Mouse (Mus musculus) G1E (cell line): Measurements from ENCODE around the gene Amhr2. TPM values are rescaled to one million over a fixed set of nuclear protein-coding genes. Genes with fewer than 3 reads are reported as not detected.

Experiments
- ATAC-seq: 2 replicates; pipeline ENCODE4 v1.8.0; 2016; ENCODE audit warnings: mild to moderate bottlenecking; ENCODE audit not compliant: insufficient number of reproducible peaks, poor library complexity, low FRiP score, severe bottlenecking; ENCODE audit errors: extremely low read depth
- DNase-seq: peaks from one replicate; pipeline ENCODE4 v3.0.0; 2012; ENCODE audit warnings: low spot score
- H3K27me3 ChIP-seq: 2 replicates; pipeline ENCODE4 v1.6.1; 2012; ENCODE audit warnings: mild to moderate bottlenecking, low read length, inconsistent platforms; ENCODE audit not compliant: insufficient read depth
- H3K36me3 ChIP-seq: replicated peaks from 2 replicates; pipeline ENCODE3; 2012; ENCODE audit warnings: mild to moderate bottlenecking, inconsistent platforms
- H3K4me1 ChIP-seq: 2 replicates; pipeline ENCODE4 v1.6.1; 2012; ENCODE audit warnings: low read depth, low read length, inconsistent platforms, mixed read lengths; ENCODE audit not compliant: insufficient read depth
- H3K4me3 ChIP-seq: 2 replicates; pipeline ENCODE4 v1.5.1; 2012; ENCODE audit warnings: low read depth, mild to moderate bottlenecking, inconsistent platforms, low read length, moderate library complexity, mixed read lengths
- H3K9me3 ChIP-seq: replicated peaks from 2 replicates; pipeline ENCODE4 v1.6.1; 2012; ENCODE audit warnings: inconsistent platforms
- CTCF ChIP-seq: IDR thresholded peaks from 2 replicates; pipeline ENCODE4 v1.5.1; 2012; ENCODE audit warnings: low read depth, low read length, inconsistent platforms, mixed read lengths
- GATA1 ChIP-seq: IDR thresholded peaks from 2 replicates; pipeline ENCODE4 v1.6.1; 2012; ENCODE audit warnings: borderline replicate concordance, low read length, inconsistent platforms, mixed read lengths
- GATA2 ChIP-seq: IDR thresholded peaks from 2 replicates; pipeline ENCODE4 v1.6.1; 2012; ENCODE audit warnings: low read depth, low read length, inconsistent platforms, borderline replicate concordance
- POLR2AphosphoS5 ChIP-seq: IDR thresholded peaks from 2 replicates; pipeline ENCODE4 v1.6.1; 2012; ENCODE audit warnings: low read depth, low read length, inconsistent platforms; ENCODE audit not compliant: insufficient replicate concordance
- TAL1 ChIP-seq: conservative IDR thresholded peaks from 2 replicates; pipeline ENCODE4 v1.6.1; 2012; ENCODE audit warnings: low read depth, low read length, inconsistent platforms, mixed read lengths
- polyA plus RNA-seq: library from polyadenylated mRNA; stranded (reverse); fragments of >175 nt; gene quantifications from 2 replicates; pipeline ENCODE4 v1.2.3, GENCODE M21; 2012
- total RNA-seq, 2 experiments: library from RNA; stranded (forward) in 1 of 2; stranded (reverse) in 1 of 2; fragments of 200-1000 nt in 1 of 2; fragments of >200 nt in 1 of 2; fragmentation: Nextera tagmentation in 1 of 2; gene quantifications; 2 replicates each; pipeline ENCODE4 v1.2.3; 2014 to 2017

Amhr2 gene
- total and polyA plus RNA-seq, 3 experiments, result not detected

- no peak for TF ChIP-seq TAL1
- no peak for TF ChIP-seq GATA1
- no peak for TF ChIP-seq GATA2
- no peak for TF ChIP-seq CTCF
- no peak for TF ChIP-seq POLR2AphosphoS5
- Histone ChIP-seq H3K36me3 (peaks cover 65% of the 10 kb centered on the region), H3K4me3 (no peak overlapping the region), H3K4me1 (peaks cover 12% of the 10 kb centered on the region), H3K27me3 (no peaks in the 10 kb centered on the region), H3K9me3 (no peaks in the 10 kb centered on the region)
- DNase-seq (no peak), ATAC-seq (no peak)
Observed at GRCm38 (mm10) chr15:102474520-102474919, 29.4 kb downstream of the Amhr2 start.

GRCm38 (mm10) chr15:102483136-102483535, 38.0 kb downstream of the Amhr2 start:
- H3K4me1 ChIP-seq, result peaks cover 23% of the 10 kb centered on the region
- DNase-seq, result no peak
- no peak for TF ChIP-seq POLR2AphosphoS5
- H3K4me3 ChIP-seq, result no peak overlapping the region
- no peak for ATAC-seq
- peaks cover 90% of the 10 kb centered on the region for H3K36me3 ChIP-seq
- no peaks in the 10 kb centered on the region for H3K9me3 ChIP-seq
- no peaks in the 10 kb centered on the region for H3K27me3 ChIP-seq

- no peak for TF ChIP-seq TAL1
- TF ChIP-seq GATA1, result no peak
- no peak for TF ChIP-seq CTCF
- TF ChIP-seq GATA2, result no peak
- TF ChIP-seq POLR2AphosphoS5, result no peak
- Histone ChIP-seq H3K4me1 (peaks cover 23% of the 10 kb centered on the region), H3K9me3 (no peaks in the 10 kb centered on the region), H3K27me3 (no peaks in the 10 kb centered on the region), H3K36me3 (peaks cover 92% of the 10 kb centered on the region), H3K4me3 (no peak overlapping the region)
- ATAC-seq (no peak), DNase-seq (no peak)
Observed at GRCm38 (mm10) chr15:102485853-102486252, 40.7 kb downstream of the Amhr2 start.

- Histone ChIP-seq H3K9me3 (no peaks in the 10 kb centered on the region), H3K4me3 (no peak overlapping the region), H3K36me3 (peaks cover 92% of the 10 kb centered on the region), H3K4me1 (peaks cover 23% of the 10 kb centered on the region), H3K27me3 (no peaks in the 10 kb centered on the region)
- ATAC-seq, result no peak
- no peak for DNase-seq
- no peak for TF ChIP-seq GATA2
- no peak for TF ChIP-seq CTCF
- no peak for TF ChIP-seq GATA1
- no peak for TF ChIP-seq TAL1
- no peak for TF ChIP-seq POLR2AphosphoS5
Observed at GRCm38 (mm10) chr15:102487664-102488063, 42.5 kb downstream of the Amhr2 start.

DNA sequence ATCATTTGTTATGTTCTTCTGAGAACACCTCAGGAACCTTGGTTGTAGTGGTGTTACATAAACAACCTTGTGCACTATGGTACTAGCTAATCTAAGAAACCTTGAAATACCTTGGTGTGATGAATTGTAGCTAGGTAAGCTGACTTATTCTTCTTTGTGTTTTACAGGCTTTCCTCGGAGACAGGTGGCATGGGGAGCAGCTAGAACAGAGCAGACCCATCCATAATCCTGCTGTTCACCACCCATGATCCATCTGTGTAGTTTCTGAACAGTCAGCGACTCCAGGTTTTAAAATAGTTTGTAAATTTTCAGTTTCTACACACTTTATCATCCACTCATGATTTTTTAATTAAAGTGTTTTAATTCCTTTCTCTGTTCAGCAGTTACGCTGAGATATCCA, 53.2 kb downstream of the Amhr2 start:
- Histone ChIP-seq H3K27me3 (no peaks in the 10 kb centered on the region), H3K4me1 (peaks cover 26% of the 10 kb centered on the region), H3K36me3 (peaks cover 97% of the 10 kb centered on the region), H3K9me3 (no peaks in the 10 kb centered on the region), H3K4me3 (no peak overlapping the region)
- TF ChIP-seq GATA1 (no peak), POLR2AphosphoS5 (no peak), GATA2 (no peak)
- DNase-seq (no peak), ATAC-seq (no peak)

DNA sequence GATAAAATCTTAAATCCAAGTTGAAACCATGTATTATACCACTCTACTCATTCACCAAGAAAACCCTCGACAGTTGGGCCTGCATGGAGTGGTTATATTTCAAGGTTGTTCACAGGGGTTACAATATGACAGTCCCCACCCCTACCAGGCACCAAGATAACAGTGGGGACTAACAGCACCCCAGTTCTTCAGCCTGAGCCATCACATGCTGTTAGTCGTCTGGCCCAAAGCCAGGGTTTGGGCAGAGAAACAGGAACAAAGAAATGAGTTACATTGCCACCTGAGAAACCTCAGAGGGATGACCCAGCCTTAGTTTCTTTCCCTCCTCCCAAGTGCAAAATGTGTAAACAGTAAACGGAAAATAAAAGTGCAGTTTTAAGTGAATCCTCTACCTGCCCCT, 54.2 kb downstream of the Amhr2 start:
- Histone ChIP-seq H3K4me3 (no peak overlapping the region), H3K36me3 (peaks cover 97% of the 10 kb centered on the region), H3K9me3 (no peaks in the 10 kb centered on the region), H3K27me3 (no peaks in the 10 kb centered on the region), H3K4me1 (peaks cover 23% of the 10 kb centered on the region)
- TF ChIP-seq TAL1, result no peak
- TF ChIP-seq GATA1, result no peak
- TF ChIP-seq POLR2AphosphoS5, result no peak
- TF ChIP-seq GATA2, result no peak
- TF ChIP-seq CTCF, result no peak
- DNase-seq (no peak), ATAC-seq (no peak)

- H3K4me1 ChIP-seq, result peaks cover 23% of the 10 kb centered on the region
- H3K4me3 ChIP-seq, result no peak overlapping the region
- DNase-seq (no peak), ATAC-seq (no peak)
- TF ChIP-seq TAL1 (no peak), CTCF (no peak), GATA2 (no peak), POLR2AphosphoS5 (no peak), GATA1 (no peak)
- H3K36me3 ChIP-seq, result peaks cover 95% of the 10 kb centered on the region
- H3K9me3 ChIP-seq, result no peaks in the 10 kb centered on the region
- H3K27me3 ChIP-seq, result no peaks in the 10 kb centered on the region
Observed at GRCm38 (mm10) chr15:102499851-102500250, 54.7 kb downstream of the Amhr2 start.
